Mouse (Mus musculus) heart, postnatal 14 days (tissue): ENCODE measurements around the gene Actn4. TPM values are rescaled to one million over a fixed set of nuclear protein-coding genes. Genes with fewer than 3 reads are reported as not detected.
A peak's percentile ranks its signal among the peaks of the same experiment; 100 is the strongest.
"Not testable (repeated sequence)": the region's sequence is repeated elsewhere in the genome, so short reads cannot be mapped to it uniquely, and the experiment has no call there.

ENCODE experiments used
- DNase-seq, 2 experiments: peaks; one replicate each; pipeline ENCODE4 v3.0.0; 2021 to 2022
- intact Hi-C: fragments of 180-260 bp; cut with DNase I; formaldehyde crosslinking; loops from one replicate; pipeline ENCODE4 v1.15.1; 2025
- total RNA-seq, 2 experiments: library from RNA; stranded (reverse); gene quantifications; 2 replicates each; pipeline ENCODE4 v1.2.3; 2021

Actn4 gene
- total RNA-seq, 2 experiments from 2014 or later = 110 to 127 TPM

GRCm38 (mm10) chr7:28971770-28972269 is 9.7 kb upstream of the Actn4 start:
- peak; percentile 46 to 71 for DNase-seq
- intact Hi-C loops = loop anchor here (2.0 to 5.0 kb wide), 4 partner anchors 33 to 180 kb away; no protein-coding TSS in a partner anchor

GRCm38 (mm10) chr7:28971029-28971428 is 8.9 kb upstream of the Actn4 start:
- DNase-seq = no peak
- intact Hi-C loops = loop anchor here (5.0 kb wide), 1 partner anchor 179 kb away; no protein-coding TSS in a partner anchor

- intact Hi-C loops = loop anchor here (5.0 kb wide), 1 partner anchor 178 kb away; no protein-coding TSS in a partner anchor
- DNase-seq = no peak
Observed at GRCm38 (mm10) chr7:28969672-28970394, 7.7 kb upstream of the Actn4 start.

- DNase-seq = no peak
- intact Hi-C loops = no loop called here
Observed at GRCm38 (mm10) chr7:28969271-28969670, 7.1 kb upstream of the Actn4 start.

GRCm38 (mm10) chr7:28968120-28968519 is 6.0 kb upstream of the Actn4 start:
- intact Hi-C loops, DNase-seq: not testable (repeated sequence)

GRCm38 (mm10) chr7:28966751-28967505 is 4.8 kb upstream of the Actn4 start:
- intact Hi-C loops = no loop called here
- no peak for DNase-seq

- intact Hi-C loops = no loop called here
- no peak for DNase-seq
Observed at GRCm38 (mm10) chr7:28966181-28966580, 4.0 kb upstream of the Actn4 start.

GRCm38 (mm10) chr7:28965346-28965840 is 3.3 kb upstream of the Actn4 start:
- intact Hi-C loops = no loop called here
- no peak for DNase-seq

- intact Hi-C loops = no loop called here
Observed at GRCm38 (mm10) chr7:28963399-28963923, 1.3 kb upstream of the Actn4 start.

GRCm38 (mm10) chr7:28961584-28961926 is 585 bp downstream of the Actn4 start:
- DNase-seq = no peak
- intact Hi-C loops = no loop called here

More at GRCm38 (mm10) chr7:28963399-28963923, 1.3 kb upstream of the Actn4 start:
- no peak for DNase-seq

GRCm38 (mm10) chr7:28960354-28961046 is 1.6 kb downstream of the Actn4 start:
- DNase-seq = no peak
- intact Hi-C loops = loop anchor here (1.0 kb wide), 1 partner anchor 20 kb away; no protein-coding TSS in a partner anchor

- no peak for DNase-seq
- intact Hi-C loops = loop anchor here (1.0 to 5.0 kb wide), 2 partner anchors 19 to 37 kb away; no protein-coding TSS in a partner anchor
Observed at GRCm38 (mm10) chr7:28959505-28960045, 2.6 kb downstream of the Actn4 start.

- no peak for DNase-seq
- intact Hi-C loops = loop anchor here (5.0 kb wide), 1 partner anchor 36 kb away; no protein-coding TSS in a partner anchor
Observed at GRCm38 (mm10) chr7:28958770-28959169, 3.4 kb downstream of the Actn4 start.

- intact Hi-C loops = loop anchor here (5.0 kb wide), 1 partner anchor 36 kb away; no protein-coding TSS in a partner anchor
- no peak for DNase-seq
Observed at GRCm38 (mm10) chr7:28957997-28958725, 4.0 kb downstream of the Actn4 start.

- intact Hi-C loops = loop anchor here (5.0 kb wide), 1 partner anchor 35 kb away; no protein-coding TSS in a partner anchor
- no peak for DNase-seq
Observed at GRCm38 (mm10) chr7:28957286-28957685, 4.9 kb downstream of the Actn4 start.

- DNase-seq = no peak
- intact Hi-C loops = loop anchor here (5.0 kb wide), 1 partner anchor 34 kb away; no protein-coding TSS in a partner anchor
Observed at GRCm38 (mm10) chr7:28956270-28956669, 5.9 kb downstream of the Actn4 start.

- intact Hi-C loops = loop anchor here (5.0 kb wide), 1 partner anchor 33 kb away; no protein-coding TSS in a partner anchor
- no peak for DNase-seq
Observed at GRCm38 (mm10) chr7:28955295-28955897, 6.7 kb downstream of the Actn4 start.

- intact Hi-C loops = loop anchor here (5.0 kb wide), 1 partner anchor 32 kb away; no protein-coding TSS in a partner anchor
- no peak for DNase-seq
Observed at GRCm38 (mm10) chr7:28954773-28955172, 7.4 kb downstream of the Actn4 start.
